Mouse (Mus musculus): ENCODE measurements around the gene Sspn. TPM values are rescaled to one million over a fixed set of nuclear protein-coding genes. Genes with fewer than 3 reads are reported as not detected.

Sspn gene
- polyA plus RNA-seq, 1 experiment from 2014 or later, result 15.9 TPM

DNA sequence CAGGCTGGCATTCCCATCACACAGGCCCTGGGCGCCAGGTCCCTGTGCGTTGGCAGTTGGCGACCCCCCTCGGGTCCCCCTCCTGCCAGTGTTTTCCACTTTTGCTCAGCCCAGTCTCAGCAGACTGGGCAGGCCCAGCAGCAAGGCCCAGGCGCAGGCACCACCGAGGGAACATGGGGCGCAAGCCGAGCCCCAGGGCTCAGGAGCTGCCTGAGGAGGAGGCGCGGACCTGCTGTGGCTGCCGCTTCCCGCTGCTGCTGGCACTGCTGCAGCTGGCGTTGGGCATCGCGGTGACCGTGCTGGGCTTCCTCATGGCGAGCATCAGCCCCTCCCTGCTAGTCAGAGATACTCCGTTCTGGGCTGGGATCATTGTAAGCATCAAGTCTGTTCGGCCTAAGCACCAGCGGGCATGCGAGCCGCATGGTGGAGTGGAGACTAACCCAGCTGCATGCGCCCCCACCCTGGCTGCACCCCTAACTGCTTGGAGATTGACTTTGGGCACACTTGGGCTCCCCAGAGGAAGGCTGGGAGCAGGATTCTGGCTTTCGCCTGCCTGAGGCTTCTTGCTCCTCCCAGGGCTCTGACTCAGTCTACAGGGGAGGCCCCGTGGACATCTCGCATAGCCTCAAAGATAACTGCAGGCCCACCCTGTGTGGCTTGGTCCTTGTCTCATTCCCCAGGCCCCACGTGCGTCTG is 2.7 kb downstream of the Sspn start:
- ATAC-seq, result peak; percentile 80
- POLR2A ChIA-PET, result interaction anchor here (0.6 to 2.4 kb wide), 7 partner anchors 17 to 561 kb away, joined by 3 to 11 read pairs (median 3); no protein-coding TSS in a partner anchor
- in situ Hi-C loops (cut with MboI; ENCODE audit: low pct_unique_long_range_greater_than_20kb), result no loop called here
- H3K27me3 ChIP-seq, result no peaks in the 10 kb centered on the region
- CTCF ChIA-PET, result interaction anchor here (1.1 kb wide), 1 partner anchor 23 kb away, joined by 4 read pairs; no protein-coding TSS in a partner anchor
- no peak for TF ChIP-seq CTCF (IDR thresholded peaks at IDR 0.05)
- DNase-seq (ENCODE audit: low read depth, low spot score), result peak; percentile 39

DNA sequence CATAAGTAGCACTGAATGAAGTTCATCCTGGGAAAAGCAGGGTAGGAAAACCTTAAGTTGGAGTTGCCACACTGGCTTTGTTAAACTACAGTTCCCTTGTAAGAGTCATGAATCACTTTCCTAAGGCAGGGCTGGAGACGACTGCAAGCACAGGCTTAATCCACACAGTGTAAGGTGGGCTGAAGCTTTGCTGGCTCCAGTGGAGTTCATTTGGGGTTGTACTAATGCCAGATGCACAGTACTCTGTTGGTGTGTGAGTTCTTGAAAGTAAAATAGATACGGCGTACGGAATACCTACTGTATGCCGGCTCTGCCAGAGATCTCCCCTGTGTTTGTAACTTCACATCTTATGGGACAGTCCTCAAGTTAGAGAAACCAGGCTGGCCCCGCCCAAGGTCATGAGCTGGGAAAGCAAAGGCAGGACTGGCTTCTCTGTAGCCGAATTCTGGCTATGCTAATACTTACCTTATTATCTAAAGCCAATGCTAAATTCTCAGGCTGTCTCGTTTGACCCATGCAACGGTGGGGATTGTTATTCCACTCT is 3.3 kb downstream of the Sspn start:
- no peak for TF ChIP-seq CTCF (IDR thresholded peaks at IDR 0.05)
- CTCF ChIA-PET, result interaction anchor here (1.4 kb wide), 1 partner anchor 15 kb away, joined by 3 read pairs; no protein-coding TSS in a partner anchor
- DNase-seq (ENCODE audit: low read depth, low spot score) (no peak), ATAC-seq (peak; percentile 17)
- POLR2A ChIA-PET, result interaction anchor here (0.6 to 2.4 kb wide), 4 partner anchors 18 to 75 kb away, joined by 3 to 11 read pairs (median 3); no protein-coding TSS in a partner anchor
- H3K27me3 ChIP-seq, result no peaks in the 10 kb centered on the region
- in situ Hi-C loops (cut with MboI; ENCODE audit: low pct_unique_long_range_greater_than_20kb), result no loop called here

DNA sequence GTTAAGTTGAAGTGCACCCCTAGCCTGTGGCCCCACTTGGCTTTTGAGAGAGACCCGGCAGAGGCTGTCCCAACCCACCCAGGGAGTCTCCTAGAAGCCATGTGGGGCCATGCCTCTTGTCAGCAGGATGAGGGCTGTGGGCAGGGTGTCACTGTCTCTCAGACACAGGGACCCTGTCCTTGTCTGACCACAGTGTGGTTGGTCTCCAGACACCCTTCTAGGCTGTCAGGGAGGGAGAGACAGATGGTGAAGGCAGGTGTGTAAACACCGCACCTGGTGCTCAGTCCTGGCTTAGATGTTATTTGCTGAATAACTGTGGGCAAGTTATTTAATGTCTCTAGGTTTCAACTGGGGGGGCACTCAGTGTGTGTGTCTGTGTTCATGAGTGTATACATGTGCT is 4.5 kb downstream of the Sspn start:
- ChIA-PET CTCF (interaction anchor here (1.4 kb wide), 1 partner anchor 14 kb away, joined by 3 read pairs; no protein-coding TSS in a partner anchor), POLR2A (interaction anchor here (0.6 kb wide), 1 partner anchor 75 kb away, joined by 3 read pairs; no protein-coding TSS in a partner anchor)
- no peak for DNase-seq (ENCODE audit: low read depth, low spot score)
- no peak for ATAC-seq
- no peak for TF ChIP-seq CTCF (IDR thresholded peaks at IDR 0.05)
- in situ Hi-C loops (cut with MboI; ENCODE audit: low pct_unique_long_range_greater_than_20kb), result no loop called here
- H3K27me3 ChIP-seq, result no peaks in the 10 kb centered on the region

DNA sequence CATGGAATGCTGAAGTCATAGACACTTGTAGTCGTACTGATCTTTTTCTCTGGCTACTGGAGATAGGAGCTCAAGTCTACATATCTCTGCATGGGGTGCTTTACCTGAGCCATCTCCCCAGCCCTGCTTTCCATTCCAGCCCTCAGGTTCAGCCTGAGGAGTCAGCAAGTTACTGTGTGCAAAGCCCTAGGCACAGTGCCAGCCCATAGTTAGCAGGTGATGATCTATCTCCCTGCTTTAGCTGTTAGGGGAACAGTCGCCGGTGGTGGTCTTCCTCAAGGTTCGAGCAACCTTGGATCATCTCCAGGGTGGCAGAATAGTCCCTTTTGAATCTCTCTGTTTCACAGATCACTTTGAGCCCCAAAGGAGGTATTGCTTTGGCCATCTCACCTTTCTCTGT is 5.1 kb downstream of the Sspn start:
- H3K27me3 ChIP-seq, result no peaks in the 10 kb centered on the region
- TF ChIP-seq CTCF (IDR thresholded peaks at IDR 0.05), result no peak
- ChIA-PET POLR2A (no interaction called here), CTCF (interaction anchor here (1.4 kb wide), 1 partner anchor 13 kb away, joined by 3 read pairs; no protein-coding TSS in a partner anchor)
- DNase-seq (ENCODE audit: low read depth, low spot score), result no peak
- ATAC-seq, result no peak
- in situ Hi-C loops (cut with MboI; ENCODE audit: low pct_unique_long_range_greater_than_20kb), result no loop called here

DNA sequence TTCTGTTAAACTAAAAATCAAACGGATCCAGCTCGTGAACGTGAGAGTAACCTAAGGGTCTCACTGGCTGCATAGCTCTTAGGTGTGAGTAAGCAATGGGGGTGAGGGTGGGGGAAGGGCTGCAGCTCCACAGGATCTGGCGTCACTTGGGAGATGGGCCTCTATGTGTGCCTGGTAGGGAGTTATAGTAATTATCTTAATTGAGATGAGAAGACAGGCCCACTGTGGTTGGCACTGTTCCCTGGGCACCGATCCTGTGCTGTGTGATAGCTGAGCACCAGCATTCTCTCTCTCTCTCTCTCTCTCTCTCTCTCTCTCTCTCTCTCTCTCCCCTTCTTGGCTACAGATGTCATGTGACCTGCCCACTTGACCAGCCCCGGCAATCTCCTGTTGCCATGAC is 9.4 kb downstream of the Sspn start:
- in situ Hi-C loops (cut with MboI; ENCODE audit: low pct_unique_long_range_greater_than_20kb), result no loop called here
- DNase-seq (ENCODE audit: low read depth, low spot score) (no peak), ATAC-seq (no peak)
- TF ChIP-seq CTCF (IDR thresholded peaks at IDR 0.05), result no peak
- CTCF ChIA-PET, result interaction anchor here (1.9 kb wide), 1 partner anchor 12 kb away, joined by 5 read pairs; no protein-coding TSS in a partner anchor
- POLR2A ChIA-PET, result no interaction called here
- H3K27me3 ChIP-seq, result no peaks in the 10 kb centered on the region

DNA sequence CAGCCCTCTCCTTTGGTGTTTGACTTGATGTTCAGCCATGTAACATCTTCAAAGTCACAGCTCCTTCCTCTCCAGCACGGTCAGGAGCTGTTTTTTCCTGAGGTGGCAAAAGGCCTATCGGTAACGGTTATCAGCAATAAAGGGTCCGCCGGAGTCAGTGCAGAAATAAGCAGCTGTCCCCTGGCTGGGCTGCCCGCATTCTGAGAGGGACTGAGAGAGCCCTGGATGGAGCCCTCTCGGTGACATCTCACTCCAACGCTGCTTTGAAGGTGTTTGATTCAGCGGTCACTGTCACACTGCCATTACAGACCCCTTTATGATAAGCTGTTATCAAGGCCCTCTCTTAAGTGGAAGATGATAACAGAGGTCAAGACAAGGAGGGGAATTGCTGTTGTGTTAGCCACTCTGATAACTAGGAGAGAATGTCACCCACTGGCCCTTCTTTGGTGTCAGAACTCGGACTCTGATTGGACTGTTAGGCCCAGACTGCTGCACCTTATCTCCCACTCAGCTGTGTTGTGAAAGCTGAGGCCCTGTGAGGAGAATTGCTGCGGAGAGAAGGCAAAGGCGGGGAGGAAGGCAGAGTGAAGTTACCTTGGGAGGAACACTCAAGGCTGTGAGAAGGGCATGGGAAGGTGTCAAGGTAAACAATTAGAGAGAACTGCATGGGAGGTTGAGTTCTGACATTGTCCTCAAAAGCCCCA is 11.0 kb downstream of the Sspn start:
- in situ Hi-C loops (cut with MboI; ENCODE audit: low pct_unique_long_range_greater_than_20kb), result no loop called here
- ChIA-PET CTCF (no interaction called here), POLR2A (no interaction called here)
- TF ChIP-seq CTCF (IDR thresholded peaks at IDR 0.05), result no peak
- no peak for DNase-seq (ENCODE audit: low read depth, low spot score)
- H3K27me3 ChIP-seq, result no peaks in the 10 kb centered on the region
- no peak for ATAC-seq

DNA sequence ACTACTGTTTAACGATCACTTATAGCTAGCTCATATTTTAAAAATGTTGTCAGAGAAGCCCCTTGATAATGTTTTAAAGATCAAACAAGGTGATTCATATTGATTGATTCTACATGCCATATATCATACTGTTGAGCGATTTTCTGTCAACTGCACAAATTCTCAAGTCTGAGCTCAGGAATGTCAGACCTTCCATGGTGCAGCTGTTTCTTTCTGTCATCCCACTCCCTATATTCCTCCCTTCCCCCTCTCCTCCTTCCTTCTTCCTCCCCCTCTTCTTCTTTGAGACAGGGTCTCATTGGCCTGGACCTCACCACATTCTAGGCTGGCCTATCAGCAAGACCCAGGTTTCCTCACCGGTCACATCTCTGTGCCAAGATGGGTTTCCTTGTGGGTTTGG is 12.0 kb downstream of the Sspn start:
- ATAC-seq (no peak), DNase-seq (ENCODE audit: low read depth, low spot score) (no peak)
- POLR2A ChIA-PET, result no interaction called here
- CTCF ChIA-PET, result no interaction called here
- H3K27me3 ChIP-seq, result no peaks in the 10 kb centered on the region
- in situ Hi-C loops (cut with MboI; ENCODE audit: low pct_unique_long_range_greater_than_20kb), result no loop called here
- no peak for TF ChIP-seq CTCF (IDR thresholded peaks at IDR 0.05)

DNA sequence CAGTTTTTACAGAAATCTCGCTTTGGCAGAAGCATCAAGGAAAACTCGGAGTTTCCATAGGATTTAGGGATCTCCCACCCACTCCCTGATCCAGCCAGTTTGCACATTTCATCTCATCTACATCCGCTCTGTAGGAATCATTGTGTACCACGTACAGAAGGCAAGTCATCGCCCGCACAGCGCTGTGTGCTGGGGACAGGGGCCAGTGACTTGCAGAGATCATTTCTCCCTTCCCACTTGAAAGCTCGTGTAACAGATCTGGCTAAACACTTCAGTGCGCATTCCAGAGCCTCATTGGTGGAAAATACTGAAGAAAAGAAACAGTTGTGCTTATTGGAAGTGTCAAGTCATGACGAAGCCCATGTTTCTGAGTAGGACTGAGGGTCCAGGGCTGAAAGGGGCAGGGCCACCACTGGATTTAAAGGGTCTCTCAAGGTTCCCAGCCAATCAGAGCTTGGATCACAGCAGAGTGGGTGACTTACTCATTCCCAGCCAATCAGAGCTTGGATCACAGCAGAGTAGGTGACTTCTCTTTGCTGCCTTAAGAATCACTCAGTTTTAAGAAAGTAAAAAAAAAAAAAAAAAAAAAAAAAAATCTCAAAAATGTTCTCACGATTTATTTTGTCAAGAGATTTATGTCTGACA is 14.4 kb downstream of the Sspn start:
- in situ Hi-C loops (cut with MboI; ENCODE audit: low pct_unique_long_range_greater_than_20kb), result no loop called here

DNA sequence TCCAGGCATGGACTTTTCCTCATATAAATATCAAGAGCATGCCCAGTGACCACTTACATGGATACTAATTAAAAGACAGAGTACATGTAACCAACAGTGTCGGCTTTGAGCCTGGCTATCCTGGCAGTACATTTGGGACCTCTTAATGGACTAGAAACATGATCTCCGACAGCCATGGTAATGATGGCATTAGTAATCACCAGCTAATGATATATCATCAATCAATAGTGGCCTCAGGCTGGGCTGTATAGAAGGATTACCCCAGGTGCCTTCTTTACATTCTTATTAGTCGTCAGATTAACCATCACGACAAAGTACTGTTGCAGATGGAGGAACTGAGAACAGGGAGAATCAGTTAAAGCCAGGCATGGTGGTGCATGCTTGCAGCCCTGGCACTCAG is 17.6 kb downstream of the Sspn start:
- in situ Hi-C loops (cut with MboI; ENCODE audit: low pct_unique_long_range_greater_than_20kb), result no loop called here
- POLR2A ChIA-PET, result no interaction called here
- TF ChIP-seq CTCF (IDR thresholded peaks at IDR 0.05), result no peak
- no peak for DNase-seq (ENCODE audit: low read depth, low spot score)
- CTCF ChIA-PET, result interaction anchor here (1.0 to 1.7 kb wide), 3 partner anchors 10 to 156 kb away, joined by 3 read pairs; no protein-coding TSS in a partner anchor
- no peaks in the 10 kb centered on the region for H3K27me3 ChIP-seq
- ATAC-seq, result no peak

More for the DNA sequence above, 14.4 kb downstream of the Sspn start:
- ChIA-PET POLR2A (no interaction called here), CTCF (interaction anchor here (0.7 to 1.5 kb wide), 3 partner anchors 16 to 73 kb away, joined by 3 to 4 read pairs (median 3); no protein-coding TSS in a partner anchor)
- no peak for DNase-seq (ENCODE audit: low read depth, low spot score)
- H3K27me3 ChIP-seq, result no peaks in the 10 kb centered on the region
- TF ChIP-seq CTCF (IDR thresholded peaks at IDR 0.05), result no peak
- ATAC-seq, result no peak

DNA sequence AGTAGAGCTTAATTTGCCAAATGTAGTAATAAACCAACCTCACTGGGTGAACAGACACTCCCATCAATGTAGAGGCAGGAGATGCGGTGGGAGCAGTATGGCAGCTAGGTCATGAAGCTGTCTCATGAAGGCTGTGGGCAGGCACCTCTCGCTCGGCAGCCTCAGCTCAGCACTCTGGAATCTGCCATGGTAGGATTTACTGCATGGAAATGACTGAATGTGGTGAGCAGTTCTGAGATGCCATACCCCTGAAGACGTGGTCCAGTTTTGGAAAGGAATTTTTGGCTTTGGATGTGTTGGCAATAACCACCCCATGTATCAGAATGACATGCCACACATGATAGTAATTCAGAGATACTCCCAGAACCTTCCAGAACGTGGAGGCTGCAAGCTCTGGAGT is 19.2 kb downstream of the Sspn start:
- no peak for TF ChIP-seq CTCF (IDR thresholded peaks at IDR 0.05)
- in situ Hi-C loops (cut with MboI; ENCODE audit: low pct_unique_long_range_greater_than_20kb), result no loop called here
- CTCF ChIA-PET, result interaction anchor here (1.1 to 1.7 kb wide), 3 partner anchors 8 to 15 kb away, joined by 3 read pairs; no protein-coding TSS in a partner anchor
- peak; percentile 69 for ATAC-seq
- POLR2A ChIA-PET, result no interaction called here
- no peak for DNase-seq (ENCODE audit: low read depth, low spot score)
- H3K27me3 ChIP-seq, result no peaks in the 10 kb centered on the region

All from Patski (cell line).